Mouse (Mus musculus): ENCODE data around the gene Zfand3.

Gene Zfand3

DNA sequence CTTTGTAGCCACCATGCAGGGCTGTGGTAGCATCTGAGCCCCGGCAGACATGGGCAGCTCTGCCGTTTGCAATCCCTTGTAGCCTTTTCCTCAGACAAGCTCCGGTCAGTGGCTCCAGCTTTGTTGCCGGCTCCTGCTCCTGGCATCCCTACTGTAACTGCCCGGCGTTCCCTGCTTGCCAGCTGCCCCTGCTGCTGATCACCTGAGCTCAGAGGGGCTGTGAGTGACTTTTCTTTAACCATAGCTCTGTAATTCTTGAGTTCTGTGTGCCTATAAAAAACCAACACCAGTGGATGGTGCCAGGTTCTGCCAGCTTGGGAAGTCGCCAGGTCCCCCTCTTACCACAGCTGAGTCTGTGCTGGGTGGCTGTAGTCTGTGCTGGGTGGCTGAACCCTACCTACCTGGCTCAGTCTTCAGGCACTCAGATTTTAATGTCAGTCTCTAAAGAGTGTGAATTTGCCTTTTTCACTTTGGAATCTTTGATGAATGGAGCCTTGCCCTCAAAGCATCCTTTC, 150.9 kb downstream of the Zfand3 start:
- peak; percentile 62 to 70 for DNase-seq

GRCm38 (mm10) chr17:30158419-30159108, 154.0 kb downstream of the Zfand3 start:
- peak in 1 of 2 experiments; percentile 35 for DNase-seq

DNA sequence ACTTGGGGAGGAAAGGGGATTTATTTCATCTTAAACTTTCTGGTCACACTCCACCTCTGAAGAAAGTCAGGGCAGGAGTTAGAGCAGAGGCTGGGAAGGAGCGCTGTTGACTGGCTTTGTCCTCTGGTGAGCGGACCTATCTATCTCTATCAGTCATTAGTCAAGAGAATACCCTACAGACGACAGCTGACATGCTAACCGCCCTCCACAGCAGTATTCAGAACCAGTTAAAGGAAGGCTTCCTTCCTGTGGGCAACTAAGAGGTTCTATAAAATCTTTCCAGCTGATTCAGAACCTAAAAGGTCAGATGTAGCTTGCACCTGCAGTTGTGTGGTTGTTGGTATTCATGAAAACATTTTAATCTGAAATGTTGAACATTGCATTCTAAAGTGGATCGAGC, 154.8 kb downstream of the Zfand3 start:
- no peak for DNase-seq

DNA sequence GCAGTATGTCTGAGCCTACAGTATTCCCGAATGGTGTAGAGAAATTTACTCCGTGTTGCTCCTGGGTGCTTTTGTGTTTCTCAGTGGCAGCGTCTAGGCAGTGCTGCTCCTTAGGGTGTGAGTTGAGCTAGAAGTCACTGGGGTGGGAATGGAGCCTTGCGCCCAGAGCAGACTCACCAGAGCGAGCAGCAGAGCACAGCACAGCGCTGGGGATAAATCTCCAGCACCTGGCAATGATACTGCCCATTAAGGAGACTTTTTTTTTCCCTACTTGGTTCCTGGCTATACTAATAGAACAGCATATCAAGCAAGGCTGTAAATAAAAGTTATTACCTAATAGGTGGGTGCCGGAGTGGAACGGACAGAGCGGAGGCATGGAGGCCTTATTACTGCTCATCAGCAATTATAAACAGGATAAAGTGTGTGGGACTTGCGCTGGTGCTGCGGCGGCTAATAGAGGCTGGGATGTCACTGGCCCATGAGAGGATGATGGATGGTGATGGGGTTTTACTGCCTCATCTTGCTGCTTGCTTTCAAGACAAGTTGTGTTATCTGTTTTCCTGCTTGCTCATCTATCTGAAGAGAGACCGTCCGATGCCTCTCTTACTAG, 156.4 kb downstream of the Zfand3 start:
- peak in 1 of 2 experiments; percentile 3 for DNase-seq

DNA sequence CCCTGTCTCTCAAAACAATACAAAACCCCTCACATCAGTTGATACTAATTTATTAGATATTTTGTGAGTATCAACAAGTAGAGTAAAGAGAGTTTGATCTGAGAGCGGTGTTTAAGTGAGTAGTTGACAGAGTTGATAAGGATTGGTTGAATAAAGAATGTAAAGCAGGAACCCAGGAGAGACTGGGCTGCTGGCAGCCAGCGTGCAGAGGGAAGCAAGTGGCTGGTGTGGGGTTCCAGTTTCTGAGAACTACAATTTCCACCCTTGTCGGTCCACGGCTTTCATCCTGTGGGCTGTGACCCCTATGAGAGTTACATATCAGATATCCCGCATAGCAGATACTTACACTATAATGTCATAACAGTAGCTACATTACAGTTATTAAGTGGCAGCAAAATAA, 158.4 kb downstream of the Zfand3 start:
- peak in 1 of 2 experiments; percentile 2 for DNase-seq

DNA sequence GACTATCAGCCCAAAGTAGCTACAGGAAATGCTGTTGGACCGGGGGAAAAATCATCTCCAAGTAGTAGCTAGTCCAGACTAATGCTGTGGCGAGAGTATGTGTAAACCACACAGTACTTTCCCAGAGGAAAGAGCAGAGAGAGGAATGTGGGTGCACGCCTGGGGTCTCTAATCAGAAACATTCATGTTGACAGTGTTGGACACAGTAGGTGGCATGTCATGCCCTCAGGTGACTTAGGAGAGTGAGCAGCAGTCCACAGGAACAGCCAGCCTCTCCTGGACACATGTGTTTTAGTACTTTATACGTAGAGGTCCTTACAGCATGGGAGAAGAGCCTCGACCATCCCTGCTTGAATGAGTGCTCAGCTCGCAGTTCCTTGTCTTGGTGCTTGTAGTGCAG, 159.3 kb downstream of the Zfand3 start:
- peak in 1 of 2 experiments; percentile 9 for DNase-seq

- DNase-seq = peak; percentile 54 to 68
Observed at GRCm38 (mm10) chr17:30164818-30165217, 160.3 kb downstream of the Zfand3 start.

DNA sequence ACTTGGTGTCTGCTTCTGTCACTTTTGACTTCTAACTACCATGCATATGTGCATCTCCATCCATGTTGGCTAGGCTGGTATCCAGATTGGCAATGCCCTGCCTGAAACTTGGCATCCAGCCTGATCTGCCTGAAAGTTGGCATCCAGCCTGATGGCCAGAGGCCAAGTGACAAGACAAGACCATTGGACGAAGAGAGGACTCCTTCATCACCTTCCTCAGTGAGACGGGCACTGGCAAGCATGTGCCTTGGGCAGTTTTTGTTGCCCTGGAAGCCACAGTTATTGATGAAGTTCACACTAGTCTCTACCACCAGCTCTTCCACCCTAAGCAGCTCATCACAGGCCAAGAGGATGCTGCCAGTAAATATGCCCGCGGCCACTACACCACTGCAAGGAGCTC, 172.9 kb downstream of the Zfand3 start:
- peak; percentile 93 to 95 for DNase-seq

DNA sequence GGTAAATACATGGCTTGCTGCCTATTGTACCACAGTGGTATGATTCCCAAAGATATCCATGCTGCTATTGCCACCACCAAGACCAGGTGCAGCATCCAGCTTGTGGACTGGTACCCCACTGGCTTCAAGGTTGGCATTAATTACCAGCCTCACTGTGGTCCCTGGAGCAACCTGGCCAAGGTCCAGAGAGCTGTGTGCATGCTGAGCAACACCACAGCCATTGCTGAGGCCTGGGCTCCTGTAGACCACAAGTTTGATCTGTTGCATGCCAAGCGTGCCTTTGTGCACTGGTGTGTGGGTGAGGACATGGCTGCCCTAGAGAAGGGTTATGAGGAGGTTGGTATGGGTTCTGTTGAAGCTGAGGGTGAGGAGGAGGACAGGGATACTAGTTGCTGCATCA, 173.9 kb downstream of the Zfand3 start:
- peak; percentile 65 to 76 for DNase-seq

GRCm38 (mm10) chr17:30180197-30180596, 175.7 kb downstream of the Zfand3 start:
- DNase-seq = no peak

- DNase-seq = no peak
Observed at GRCm38 (mm10) chr17:30181554-30181953, 177.0 kb downstream of the Zfand3 start.

DNA sequence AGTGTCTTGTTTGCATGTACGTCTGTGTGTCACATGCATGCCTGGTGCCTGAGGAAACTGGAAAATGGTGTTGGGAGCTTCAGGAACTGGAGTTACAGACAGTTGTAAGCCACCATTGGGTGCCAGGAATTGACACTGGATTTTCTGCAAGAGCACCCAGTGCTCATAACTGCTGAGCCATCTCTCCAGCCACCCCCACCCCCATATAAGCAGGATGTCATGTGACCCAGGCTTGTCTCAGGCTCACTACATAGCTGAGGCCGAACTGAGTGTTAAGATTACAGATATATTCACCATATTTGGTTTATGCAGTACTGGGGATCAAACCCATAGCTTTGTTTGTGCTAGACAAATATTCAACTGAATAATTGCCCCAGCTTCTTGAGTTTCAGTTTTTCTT, 177.5 kb downstream of the Zfand3 start:
- DNase-seq = no peak

DNA sequence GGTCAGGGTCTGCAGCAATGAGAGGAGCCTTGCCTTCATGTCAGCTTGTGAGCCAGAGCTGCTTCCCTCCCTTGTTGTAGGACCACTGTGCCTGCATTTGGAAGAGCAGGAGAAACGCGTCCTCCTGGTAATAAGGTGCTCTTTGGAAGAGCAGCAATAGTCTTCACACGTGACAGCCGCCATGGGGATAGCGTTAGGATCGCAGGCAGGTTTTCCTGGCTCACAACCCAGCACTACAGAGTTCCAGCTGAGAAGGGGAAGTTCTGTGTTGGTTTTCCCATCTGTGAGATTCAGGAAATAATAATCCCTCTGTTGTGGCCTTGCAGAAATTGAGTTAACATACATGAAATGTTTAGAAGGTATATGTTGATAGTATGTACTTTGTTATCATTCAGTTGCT, 179.0 kb downstream of the Zfand3 start:
- DNase-seq = peak; percentile 79 to 84

- peak; percentile 4 to 11 for DNase-seq
Observed at GRCm38 (mm10) chr17:30187154-30187553, 182.6 kb downstream of the Zfand3 start.

DNA sequence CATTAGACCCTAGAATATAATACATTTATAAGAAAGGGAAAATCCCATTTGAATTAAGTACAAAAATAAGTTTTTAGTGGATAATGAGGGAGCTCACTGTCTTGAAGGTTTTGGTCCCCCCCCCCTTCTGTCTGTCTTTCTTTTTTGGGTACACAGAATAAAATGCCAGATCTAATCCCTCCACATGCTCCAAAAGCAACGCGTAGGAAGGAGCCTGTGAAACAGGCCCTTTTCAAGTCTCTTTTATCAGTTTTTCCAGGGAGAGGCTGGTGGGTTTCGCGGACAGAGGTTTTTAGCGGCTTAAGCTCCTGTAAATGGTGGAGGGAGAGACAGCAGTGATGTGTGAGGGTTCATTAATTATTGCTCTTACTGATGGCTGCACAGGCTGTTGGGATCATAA, 183.0 kb downstream of the Zfand3 start:
- DNase-seq = no peak

DNA sequence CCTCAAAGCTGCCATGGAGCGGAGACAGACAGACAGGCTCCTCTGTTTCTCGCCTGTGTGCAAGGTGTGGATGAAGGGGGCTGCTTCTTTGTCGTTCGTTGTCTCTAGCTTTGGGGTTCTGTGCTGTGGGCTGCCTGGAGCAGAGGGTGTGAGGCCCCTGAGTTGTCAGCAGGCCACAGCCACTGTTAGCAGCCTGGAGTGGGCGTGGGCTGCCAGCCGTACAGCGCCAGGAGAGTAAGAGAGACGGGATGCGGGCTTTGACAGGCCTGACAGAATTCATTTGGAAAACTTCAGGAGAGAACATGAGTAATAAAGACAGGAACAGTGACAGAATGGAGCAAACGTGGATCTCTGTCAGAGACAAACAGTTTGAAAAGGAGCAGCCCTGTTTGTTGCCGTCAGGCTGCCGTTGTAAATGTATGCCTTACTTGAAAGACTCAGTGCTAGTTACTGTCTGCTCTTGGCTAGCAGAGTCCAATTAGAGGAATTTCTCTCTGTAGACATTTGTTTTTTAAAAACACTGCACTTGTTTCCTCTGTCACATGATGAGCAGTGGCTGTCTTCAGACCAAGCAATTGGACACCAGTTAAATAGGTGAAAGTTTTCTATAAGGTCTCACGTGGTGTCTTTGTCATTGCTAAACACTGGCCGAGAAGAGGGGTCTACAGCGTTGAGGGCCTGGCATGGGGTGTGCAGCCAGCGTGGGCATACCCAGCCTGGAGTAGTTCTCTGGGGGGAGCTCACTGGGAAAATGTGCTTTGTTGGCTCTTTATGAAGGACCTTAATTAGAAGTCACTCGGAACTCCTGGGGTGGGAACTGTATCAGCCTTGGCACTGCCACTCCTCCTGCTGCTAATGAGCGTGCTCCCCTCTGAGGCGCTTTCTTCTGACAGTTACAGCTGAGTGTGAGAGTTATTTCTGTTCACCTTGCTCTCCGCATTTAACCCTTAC, 183.8 kb downstream of the Zfand3 start:
- DNase-seq = peak; percentile 58 to 63

- DNase-seq = peak; percentile 21 to 29
Observed at GRCm38 (mm10) chr17:30191097-30191640, 186.6 kb downstream of the Zfand3 start.

DNA sequence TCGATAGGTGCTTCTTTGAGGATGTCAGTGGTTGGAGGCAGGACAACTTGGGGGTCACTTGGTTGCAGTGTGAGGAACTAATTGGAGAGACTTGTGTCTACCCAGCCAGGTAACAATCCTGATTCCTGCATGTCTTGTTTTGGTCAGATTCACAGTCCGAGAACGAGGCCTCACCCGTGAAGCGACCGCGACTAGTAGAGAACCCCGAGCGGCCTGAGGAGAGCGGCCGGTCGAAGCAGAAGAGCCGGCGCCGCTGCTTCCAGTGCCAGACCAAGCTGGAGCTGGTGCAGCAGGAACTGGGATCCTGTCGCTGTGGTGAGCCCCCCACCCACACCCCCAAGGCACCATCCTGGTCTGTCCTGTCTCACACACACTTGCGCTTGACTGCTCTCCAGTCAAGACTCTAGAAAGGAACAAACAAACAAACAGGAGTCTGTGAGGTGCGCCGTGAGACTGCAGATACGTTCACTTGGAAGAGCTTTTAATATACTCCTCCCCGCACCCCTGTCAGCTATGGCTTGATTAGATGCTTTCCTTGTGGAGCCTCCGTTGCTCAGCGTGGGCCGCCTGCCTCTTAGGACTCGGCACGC, 188.0 kb downstream of the Zfand3 start:
- peak; percentile 6 to 10 for DNase-seq

DNA sequence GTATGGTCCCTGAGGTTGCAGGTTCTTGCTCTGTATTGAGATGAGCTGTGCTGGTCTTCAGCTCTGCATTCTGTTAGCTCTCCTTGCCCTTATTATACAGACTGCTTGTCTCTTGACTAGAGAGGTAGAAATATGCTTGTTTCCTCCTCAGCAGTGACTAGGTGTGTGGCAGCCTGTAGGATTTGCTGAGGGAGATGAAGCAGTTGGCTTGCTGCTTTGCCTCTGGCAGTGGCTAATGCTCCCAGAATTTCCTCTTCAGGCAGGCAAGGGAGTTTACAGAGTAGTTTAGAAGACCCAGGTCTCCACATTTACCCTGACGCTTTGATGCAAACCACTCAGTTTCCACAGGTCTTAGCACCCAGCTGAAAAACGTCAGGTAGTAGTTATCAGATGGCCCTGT, 189.1 kb downstream of the Zfand3 start:
- peak in 1 of 2 experiments; percentile 11 for DNase-seq

DNA sequence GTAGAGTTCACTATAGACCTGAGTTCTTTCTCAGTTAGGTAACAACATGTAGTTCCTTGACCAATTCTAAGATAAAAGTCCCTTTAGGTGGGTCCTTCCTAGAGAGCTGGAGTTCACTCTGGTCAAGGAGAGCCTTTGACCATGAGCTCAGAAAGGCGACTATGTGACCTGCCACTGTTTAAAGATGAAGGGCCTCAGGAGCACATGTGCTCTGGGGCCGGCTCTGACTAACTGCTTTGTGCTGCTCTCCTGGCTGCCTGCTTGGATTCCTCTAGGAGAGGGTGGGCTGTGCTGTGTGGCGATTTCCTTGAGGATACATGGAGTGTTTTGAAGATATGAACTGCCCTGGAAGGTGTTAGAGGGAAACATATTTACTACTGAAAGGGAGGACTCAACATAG, 189.6 kb downstream of the Zfand3 start:
- peak; percentile 4 to 11 for DNase-seq

GRCm38 (mm10) chr17:30194629-30195445, 190.3 kb downstream of the Zfand3 start:
- DNase-seq = peak; percentile 38 to 51
